Mouse (Mus musculus) cerebellum, adult 18-20 months (tissue): Measurements from ENCODE around the gene Prss38.

Experiments
- DNase-seq, 2 experiments: peaks; one replicate each; pipeline ENCODE4 v3.0.0; 2021

Gene Prss38

DNA sequence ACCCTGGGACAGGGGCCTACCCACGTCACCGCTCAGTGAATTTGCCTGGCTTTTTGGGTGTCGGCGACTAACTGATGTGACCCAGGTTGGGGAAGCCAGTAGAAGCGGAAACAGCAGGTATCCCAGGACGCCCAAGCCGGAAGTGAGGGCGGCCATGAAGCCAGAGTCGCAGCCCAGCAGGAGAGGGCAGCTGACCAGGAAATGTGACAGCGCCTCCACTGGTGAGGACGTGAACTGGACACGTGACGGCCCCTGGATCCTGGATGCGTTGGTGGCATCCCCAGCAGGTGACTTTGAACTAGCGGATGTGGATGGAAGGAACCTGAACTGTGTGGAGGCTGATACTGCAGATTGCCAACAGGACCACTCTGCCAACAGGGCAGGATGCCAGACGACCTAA is at the start of gene Prss38:
Prss38 (minus strand) TSS at position 183 of the 400 bp plus-strand sequence.
- no peak for DNase-seq

DNA sequence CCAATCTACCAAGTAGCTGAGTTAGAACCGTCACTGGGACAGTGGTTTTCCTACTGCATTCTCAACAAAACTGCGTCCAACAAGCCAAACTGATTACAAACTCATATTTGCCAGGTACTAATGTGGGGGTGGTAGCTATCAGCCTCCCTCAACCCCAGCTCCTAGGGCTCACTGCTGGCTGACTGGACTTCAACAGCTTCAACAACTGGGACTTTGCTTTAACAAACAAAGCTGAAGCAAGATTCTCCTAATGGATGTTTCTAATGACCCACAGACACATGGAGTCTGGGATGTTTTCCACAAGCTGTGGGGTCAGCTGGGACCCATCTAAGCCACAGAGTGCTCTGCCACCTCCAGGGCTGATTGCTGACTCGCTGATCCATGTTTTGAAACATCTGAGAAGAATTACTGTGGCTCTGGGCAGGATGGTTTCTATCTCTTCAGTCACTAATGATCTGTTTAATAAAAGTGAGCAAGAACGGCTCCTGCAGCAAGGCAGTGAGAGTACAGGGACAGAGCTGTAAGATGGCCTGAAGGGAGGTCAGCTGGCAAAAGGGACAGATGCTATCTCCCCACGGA is 47.6 kb upstream of the Prss38 start:
- no peak for DNase-seq

GRCm38 (mm10) chr11:59421967-59422366 is 46.5 kb upstream of the Prss38 start:
- no peak for DNase-seq

DNA sequence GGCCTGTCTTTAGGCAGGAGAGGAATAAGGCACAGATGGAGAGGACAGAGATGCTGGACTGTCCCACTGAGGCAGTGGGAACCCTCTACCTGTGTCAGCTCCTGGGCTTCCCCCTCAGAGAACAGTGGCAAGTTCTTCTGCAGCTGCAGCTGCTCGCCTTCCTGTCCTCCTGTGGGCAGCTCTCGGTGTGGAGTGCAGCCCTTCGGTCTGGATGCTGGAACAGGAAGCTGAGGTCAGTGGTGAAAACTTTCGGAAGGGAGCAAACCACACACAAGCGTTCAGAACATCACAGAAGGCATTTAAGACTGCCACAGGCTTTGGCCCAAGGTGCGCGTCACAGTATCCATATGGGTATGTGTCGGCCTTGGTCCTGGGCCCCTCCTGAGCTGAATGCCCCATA is 46.0 kb upstream of the Prss38 start:
- DNase-seq: no peak

DNA sequence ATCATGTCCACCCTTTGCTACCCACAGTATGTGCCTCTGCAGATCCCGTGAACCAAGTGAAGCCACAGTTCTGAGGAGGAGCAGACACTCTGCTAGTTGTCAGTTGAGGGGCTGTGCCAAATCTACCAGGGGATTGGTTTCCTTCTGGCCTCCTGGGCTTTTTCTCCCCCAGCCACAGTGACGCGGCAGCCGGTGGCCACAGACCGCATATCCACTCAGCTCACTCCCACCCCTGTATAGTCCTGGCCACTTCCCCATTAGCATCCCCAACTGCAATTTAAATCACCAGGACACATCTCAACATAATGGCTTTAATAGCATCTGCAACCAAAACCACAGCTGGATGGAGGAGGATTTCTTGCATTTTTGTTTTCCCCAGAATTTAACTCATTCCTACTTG is 43.3 kb upstream of the Prss38 start:
- DNase-seq: no peak

GRCm38 (mm10) chr11:59412999-59413863 is 37.8 kb upstream of the Prss38 start:
- no peak for DNase-seq

DNA sequence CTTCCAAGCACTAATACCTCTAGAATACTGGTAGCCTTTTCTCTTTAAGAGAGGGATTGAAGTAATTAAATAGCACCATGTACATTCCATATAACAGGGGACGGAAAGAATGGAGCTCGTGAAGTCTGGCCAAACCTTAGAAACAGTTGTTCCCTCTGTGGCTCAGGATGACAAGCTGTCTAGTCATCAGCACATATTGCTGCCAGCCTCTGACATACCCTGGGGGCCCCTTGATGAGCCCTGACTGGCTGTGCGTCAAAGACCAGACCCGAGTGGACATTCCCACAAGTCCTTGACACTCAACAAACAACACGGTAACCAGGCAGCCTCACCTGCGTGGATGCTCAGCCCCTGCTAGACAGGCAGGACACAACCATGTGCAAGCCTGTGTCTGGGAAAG is 36.6 kb upstream of the Prss38 start:
- no peak for DNase-seq

- DNase-seq: no peak
Observed at GRCm38 (mm10) chr11:59410851-59411250, 35.4 kb upstream of the Prss38 start.

GRCm38 (mm10) chr11:59405761-59406160 is 30.3 kb upstream of the Prss38 start:
- DNase-seq: no peak

DNA sequence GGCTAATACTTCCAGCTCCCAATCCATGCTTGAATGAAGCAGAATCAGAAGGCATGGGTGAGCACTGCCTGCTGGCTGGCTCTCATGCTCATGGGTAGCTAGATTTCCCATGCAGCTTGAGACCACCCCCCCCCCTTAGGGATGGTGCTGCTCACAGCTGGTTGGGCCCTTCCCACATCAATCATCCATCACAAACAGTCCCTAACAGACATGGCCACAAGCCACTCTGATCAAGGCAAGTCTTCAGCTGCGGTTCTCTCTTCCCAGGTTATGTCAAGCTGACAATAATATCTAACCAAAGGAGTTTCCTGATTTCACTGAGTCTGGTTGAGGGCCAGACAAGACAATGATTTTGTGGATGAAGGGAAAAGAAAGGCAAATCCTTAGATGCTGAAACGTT is 25.4 kb upstream of the Prss38 start:
- DNase-seq: no peak

- no peak for DNase-seq
Observed at GRCm38 (mm10) chr11:59399830-59400229, 24.4 kb upstream of the Prss38 start.

DNA sequence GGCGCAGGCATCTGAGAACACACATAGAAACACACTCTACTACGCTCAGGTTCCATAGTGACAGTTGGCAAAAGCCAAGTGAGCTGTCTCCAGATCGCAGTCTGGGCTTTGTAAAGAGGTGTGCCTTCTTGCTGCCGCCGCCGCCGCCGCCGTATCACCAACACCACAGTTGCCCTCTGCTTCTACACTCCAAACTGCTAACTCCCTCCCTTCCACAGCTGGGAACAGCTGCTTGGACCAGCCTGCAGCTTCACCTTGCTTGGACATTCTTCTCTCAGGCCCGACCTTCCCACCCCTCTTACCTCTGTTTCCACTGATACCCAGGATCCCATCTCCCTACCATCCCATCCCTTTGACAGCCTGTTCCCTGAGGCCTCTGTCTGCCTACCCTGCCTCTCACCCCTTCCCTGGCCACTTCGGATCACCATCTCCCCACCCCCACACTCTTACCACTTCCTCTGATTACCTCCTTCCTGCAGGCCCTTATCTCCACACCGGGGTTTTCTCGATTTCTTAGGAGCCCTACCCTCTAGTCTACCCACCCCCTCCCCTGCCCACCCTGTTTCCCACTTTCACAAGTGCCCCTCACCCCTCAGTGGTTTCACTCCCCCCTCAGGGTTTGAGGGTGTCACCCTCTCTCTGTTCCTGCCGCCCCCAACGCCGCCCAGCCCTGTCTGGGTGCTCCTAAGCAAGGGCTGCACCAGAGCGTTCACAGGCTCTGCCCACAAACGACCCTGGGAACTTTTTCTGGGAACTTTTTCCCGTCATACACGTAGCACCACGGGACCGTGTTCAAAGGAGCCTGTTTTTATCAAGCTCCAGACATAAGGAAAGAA is 22.3 kb upstream of the Prss38 start:
- DNase-seq: no peak

GRCm38 (mm10) chr11:59394451-59394850 is 19.0 kb upstream of the Prss38 start:
- DNase-seq: no peak

DNA sequence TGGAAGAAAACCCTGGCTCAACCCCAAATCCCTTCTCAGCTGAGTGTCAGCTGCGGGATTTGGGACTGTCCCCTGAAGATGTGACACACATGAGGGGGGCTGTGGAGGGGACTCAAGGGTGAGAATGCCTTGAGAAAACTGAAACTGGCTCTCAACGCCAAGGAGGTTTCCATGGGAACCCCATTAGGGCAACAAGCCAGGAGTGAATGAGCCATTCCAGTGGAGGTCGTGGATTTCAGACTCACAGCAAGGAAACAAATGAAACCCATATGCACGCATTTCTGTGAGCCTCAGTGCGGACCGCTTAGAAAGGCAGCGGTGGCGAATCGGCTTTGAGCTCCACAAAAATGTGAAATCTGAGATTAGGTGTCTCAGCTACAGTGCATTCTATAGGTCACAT is 18.1 kb upstream of the Prss38 start:
- DNase-seq: no peak

GRCm38 (mm10) chr11:59392300-59392699 is 16.8 kb upstream of the Prss38 start:
- no peak for DNase-seq

- no peak for DNase-seq
Observed at GRCm38 (mm10) chr11:59390470-59390869, 15.0 kb upstream of the Prss38 start.

- no peak for DNase-seq
Observed at GRCm38 (mm10) chr11:59389617-59390016, 14.2 kb upstream of the Prss38 start.

DNA sequence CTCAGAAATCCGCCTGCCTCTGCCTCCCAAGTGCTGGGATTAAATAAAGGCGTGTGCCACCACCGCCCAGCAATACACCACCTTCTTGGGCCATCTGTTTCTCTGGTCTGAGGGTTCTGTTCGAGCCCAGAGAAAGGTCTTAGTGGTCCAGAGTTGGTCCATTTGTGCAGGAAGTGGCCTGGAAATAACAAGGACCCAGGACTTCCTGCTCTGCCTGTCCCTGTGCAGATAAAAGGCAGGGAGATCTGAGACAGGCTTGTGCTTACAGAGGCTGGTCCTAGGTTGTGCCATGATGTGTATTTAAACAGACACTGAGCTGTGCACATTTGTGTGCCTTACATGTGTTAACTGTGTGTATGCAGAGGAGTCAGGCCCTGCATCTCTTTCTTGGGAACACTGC is 13.3 kb upstream of the Prss38 start:
- DNase-seq: no peak

DNA sequence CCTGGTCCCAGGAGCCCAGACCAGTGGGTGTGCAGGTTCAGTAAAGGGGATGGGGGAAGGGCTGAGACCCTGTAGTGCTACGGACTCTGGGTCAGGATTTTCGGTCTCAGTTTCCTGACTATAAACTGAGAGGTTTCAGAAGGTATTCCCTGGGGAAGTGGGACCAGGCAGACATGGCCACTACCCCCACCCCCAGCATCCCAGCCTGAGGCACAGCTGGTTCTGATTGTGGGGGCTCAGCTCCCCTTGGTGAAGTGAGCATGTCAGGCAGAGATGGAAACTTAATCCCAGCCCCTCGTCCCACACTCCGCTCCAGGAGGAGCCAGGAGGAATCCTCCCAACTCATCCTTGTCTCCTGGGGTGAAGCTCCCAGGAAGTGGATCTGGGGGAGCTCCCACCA is 12.0 kb upstream of the Prss38 start:
- no peak for DNase-seq

GRCm38 (mm10) chr11:59385123-59385522 is 9.7 kb upstream of the Prss38 start:
- DNase-seq: no peak

- no peak for DNase-seq
Observed at GRCm38 (mm10) chr11:59384441-59384959, 9.0 kb upstream of the Prss38 start.

DNA sequence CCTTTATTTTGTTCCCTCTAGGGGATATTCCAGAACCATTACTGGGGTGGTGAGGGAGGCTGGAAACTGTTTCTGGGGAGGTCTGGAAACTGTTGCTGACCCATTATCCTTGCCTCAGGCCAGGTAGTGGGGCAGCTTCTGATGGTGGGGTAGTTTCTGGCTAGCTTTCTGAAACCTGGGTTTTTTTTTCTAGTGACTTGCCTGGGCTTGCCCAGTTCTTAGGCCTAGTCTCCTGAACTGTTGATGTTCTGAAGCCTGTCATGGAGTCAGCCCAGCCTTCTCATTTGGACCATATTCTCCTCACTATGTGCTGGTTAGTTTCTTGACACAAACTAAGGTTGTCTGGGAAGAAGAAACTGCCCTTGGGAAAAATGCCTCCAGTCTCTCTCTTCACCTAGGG is 4.1 kb upstream of the Prss38 start:
- DNase-seq: no peak

- DNase-seq: no peak
Observed at GRCm38 (mm10) chr11:59377999-59378398, 2.5 kb upstream of the Prss38 start.
